Mouse (Mus musculus) cerebellum, postnatal 36 days (tissue): Measurements from ENCODE around the gene Prss50.

ENCODE experiments used
- DNase-seq, 2 experiments: peaks; one replicate each; pipeline ENCODE4 v3.0.0; 2021 to 2022; ENCODE audit warnings: mixed read lengths in 2 of 2

The Prss50 gene

GRCm38 (mm10) chr9:110875288-110875695 lies 17.5 kb downstream of the Prss50 start:
- DNase-seq: no peak

- DNase-seq: no peak
Measured at GRCm38 (mm10) chr9:110877353-110877752, 19.6 kb downstream of the Prss50 start.

DNA sequence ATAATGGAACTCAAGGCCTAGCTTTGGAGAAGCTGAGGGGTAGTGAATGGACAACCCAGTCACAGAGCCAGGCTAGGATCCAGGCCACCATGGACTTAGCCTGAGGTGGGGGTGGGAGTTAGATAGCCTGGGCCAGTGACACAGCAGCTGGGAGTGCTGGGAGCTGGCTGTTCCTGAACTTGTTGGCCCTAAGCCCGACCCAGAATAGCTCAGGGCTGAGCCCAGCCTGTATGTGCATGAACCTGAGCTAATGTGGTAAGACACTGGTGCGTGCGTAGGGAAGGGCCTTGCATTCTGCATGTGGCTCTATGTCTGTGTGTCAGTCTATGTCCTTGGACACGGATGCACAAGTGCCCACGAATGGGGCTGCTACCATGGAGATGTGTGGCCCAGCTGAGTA lies 20.1 kb downstream of the Prss50 start:
- DNase-seq: no peak

DNA sequence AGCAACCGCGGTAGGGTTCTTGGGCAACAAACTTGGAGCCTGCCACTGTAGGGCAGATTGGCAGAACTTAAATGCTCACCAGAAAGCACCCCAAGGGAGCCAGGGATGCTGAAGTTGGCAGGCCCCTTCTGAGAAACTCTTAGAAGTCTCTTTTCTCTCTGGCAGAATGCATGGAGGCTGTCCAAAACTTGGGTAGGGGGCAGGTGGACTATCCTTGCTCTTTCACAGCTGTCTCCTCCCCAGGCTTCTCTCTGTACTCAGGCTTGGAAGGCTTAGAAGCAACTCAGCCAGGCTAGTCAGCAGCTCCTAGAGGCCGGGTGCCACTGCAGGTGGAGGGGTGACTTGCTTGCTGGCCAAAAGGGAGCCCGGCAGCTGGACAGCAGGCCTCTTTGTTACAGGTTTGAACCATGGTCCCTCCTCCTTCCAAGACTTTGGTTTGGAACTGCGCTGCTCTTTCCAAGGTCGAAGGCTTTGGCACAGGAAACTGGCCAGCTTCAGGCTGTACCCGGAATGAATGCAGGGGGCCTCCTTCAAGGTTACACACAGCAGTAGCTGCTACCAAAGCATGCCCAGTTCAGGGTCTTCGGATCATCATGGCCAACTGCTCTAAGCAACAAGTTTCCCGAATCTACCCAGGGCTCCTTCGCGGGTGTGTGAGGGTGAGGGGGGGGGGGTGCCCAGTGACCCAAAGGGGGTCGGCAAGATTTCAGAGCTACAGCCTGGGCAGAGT lies 21.6 kb downstream of the Prss50 start, which contains the start of gene Als2cl:
TSS of gene Als2cl (plus strand) at position 680 of the 730 bp plus-strand sequence.
- no peak for DNase-seq

DNA sequence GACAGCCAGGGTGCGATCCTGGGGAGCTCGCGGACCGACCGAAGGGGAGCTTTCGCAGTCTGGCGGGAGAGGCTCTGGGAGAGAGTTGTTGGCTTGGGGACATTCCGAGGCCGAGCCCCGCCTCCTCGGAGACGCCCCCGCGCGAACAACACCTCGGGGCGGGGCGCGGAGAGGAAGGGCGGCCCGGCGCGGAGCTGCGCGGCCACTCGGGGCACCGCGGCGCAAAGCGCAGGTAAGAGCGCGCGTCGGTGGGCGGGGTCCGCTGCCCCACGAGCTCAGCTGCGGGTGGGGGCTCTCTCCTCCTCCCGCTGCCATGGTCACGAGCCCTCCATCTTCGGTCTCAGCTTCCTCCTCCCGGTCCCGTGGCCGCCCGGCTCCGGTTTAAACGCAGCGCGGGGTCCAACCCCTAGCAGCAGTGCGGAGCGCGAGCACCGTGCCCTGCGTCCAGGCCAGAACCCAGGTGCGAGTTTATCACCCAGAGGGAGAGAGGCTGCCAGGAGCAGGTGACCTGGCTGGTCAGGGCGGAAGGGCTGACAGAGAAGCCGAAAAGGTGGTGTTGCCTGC lies 22.3 kb downstream of the Prss50 start, which contains the start of gene Tmie:
TSS of gene Tmie (minus strand) at position 116 of the 564 bp plus-strand sequence.
- no peak for DNase-seq

GRCm38 (mm10) chr9:110880772-110881171 lies 23.0 kb downstream of the Prss50 start:
- no peak for DNase-seq

DNA sequence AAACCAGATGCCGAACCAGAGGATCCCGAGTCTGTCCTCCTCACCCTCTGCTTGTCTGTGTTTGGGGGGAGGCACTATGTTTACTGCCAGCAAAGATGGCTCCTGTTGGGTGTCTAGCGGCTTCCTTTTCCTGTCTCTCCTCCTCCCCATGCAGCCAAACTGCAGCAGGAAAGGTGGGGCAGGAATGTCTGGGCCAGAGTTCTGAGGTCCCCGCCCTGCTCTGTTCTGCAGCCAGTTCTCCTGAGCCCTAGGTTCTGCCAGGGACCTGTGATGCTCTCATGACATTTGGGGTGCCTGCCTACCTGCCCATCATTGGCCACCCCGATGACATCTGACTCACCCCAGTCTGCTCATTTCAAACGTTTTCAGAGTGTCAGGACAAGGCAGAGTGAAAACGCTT lies 24.2 kb downstream of the Prss50 start:
- no peak for DNase-seq

GRCm38 (mm10) chr9:110887388-110888303 lies 29.9 kb downstream of the Prss50 start:
- DNase-seq: no peak

DNA sequence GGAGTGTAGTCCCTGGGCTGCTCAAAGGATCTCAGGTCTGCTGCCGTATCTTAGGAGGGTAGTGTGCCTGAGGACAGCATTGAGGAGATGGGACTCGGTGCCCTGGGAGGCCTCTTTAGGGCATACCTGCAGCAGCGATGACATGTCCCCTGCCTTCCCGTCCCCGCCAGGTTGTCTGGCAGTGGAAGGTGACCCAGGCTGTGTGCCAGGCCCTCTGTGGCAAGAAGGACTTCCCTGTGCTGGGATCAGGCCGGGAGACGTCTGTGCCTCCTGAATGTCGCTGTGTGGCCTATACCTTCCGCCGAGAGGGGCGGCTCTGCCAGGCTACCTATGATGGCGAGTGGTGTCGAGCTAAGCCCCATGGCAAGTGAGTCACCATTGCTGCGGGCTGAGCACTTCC lies 31.2 kb downstream of the Prss50 start:
- DNase-seq: no peak

DNA sequence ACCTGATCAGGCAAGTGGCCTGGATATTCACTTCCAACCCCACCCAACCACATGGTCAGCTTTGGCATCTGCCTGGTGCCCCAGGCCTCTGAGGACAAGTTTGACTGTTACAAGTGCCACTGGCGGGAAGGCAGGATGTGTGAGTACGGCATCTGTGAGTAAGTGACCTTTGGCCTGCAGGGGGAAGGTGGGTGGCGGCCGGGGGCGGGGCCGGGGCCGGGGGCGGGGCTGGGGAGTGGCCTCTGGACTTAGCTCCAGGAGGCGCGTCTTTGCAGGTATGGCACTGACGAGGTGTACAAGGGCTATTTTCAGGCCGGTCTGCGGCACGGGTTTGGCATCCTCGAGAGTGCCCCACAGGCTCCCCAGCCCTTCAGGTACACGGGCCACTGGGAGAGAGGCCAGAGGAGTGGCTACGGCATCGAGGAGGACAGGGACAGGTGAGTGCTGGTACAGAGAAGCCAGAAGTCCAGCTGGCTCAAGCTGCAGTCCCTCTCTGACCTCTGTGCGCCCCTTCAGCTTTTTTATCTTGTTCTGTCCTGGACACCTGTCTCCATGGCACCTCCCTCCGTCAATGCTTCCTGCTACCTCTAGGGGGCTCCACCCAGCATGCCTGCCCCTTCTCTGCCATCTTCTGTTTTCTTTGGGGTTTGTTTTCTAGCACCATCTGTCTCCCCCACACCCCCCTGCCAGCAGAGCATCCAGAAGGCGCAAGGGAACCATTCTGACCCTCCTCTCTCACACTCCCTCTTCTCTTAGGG lies 32.4 kb downstream of the Prss50 start:
- DNase-seq: no peak

DNA sequence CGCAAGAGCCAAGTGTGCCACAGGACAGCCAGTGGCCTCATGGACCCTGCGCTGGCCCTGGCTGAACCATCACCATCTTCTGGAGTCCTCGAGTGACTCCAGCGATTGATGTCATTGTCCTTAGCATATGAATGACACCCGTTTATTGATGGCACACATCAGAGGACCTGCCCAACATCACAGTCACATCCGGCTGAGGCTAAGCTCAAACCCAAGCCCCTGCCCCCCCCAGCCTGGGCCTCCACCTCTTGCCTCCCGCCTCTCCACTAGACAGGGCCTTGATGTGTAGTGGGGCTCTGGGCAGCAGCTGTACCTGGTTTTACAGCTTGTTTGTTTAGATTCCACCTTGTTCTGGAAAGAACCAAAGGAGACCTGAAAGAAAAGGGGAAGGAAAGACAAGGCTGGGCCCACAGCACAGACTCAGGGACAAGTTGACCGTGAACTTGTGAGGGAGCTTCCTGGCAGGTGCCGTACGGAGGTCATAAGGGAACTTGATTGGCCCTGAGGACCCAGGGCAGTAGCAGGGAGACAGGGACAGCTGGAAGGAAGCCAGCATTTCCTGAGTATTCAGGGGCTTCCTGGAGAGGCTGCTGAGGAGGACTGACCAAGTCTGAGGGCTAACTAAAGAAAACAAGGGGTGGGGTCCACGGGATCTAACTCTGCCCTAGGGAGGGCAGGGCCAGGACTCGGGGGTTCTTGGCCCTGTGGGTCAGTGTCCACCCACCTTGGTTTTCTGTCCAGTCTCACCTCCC lies 33.5 kb downstream of the Prss50 start:
- no peak for DNase-seq

DNA sequence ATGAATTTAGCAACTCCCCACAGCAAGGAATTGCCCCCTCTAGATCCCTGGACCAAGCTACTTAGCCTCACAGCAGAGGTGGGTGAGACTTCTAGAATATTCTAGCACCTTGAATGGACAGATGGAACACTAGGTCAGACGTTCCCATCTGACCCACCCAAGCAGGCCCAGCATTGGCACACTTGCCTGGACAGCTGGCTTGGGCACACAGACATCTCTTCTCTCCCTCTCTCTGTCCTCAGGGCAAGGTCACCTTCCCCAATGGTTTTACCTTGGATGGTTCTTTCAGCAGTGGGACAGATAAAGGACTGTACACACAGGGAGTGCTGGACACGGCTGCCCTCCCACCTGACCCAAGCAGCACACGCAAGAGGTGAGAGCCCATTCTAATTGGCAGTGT lies 34.8 kb downstream of the Prss50 start:
- DNase-seq: no peak

GRCm38 (mm10) chr9:110893429-110893828 lies 35.7 kb downstream of the Prss50 start:
- DNase-seq: no peak

DNA sequence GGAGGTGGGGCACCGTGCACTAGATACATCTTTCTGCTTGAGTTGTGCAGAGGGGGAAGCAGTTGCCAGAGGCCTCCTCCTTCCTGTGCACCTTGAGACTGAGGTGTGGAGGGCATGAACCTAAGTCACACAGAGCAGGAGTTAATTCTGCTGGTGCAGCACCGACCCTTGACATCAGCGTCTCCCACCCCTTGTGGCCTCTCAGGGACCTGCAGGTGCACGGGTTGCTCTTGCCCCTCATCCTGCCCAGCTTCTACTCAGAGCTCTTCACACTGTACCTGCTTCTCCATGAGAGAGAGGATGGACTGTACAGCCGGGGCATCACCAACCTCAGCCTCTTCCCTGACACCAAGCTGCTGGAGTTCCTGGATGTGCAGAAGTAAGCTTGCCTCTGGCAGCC lies 37.7 kb downstream of the Prss50 start:
- no peak for DNase-seq

DNA sequence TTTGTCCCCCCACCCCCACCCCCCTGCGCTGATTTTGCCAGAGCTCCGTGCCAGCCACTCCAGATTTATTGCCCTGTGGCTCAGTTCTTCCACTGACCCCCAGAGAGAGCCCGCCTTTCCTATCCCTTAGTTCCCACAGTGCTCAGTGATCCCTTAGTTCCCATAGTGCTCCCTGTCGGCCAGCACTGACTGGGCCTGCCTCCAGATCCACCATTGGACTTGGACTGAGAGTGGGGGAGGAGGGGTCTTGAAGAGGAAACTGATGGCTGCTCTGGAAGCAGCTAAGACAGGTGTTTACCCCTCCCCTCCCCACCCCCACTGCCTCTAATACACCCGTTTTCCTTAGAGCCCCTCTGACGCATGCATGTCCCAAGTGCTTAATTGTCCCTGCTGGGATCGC lies 38.2 kb downstream of the Prss50 start:
- DNase-seq: no peak

GRCm38 (mm10) chr9:110896595-110896994 lies 38.8 kb downstream of the Prss50 start:
- no peak for DNase-seq

- DNase-seq: no peak
Measured at GRCm38 (mm10) chr9:110899451-110900008, 41.8 kb downstream of the Prss50 start.

GRCm38 (mm10) chr9:110901204-110901603 lies 43.4 kb downstream of the Prss50 start:
- no peak for DNase-seq

- DNase-seq: no peak
Measured at GRCm38 (mm10) chr9:110902271-110902670, 44.5 kb downstream of the Prss50 start.

- DNase-seq: no peak
Measured at GRCm38 (mm10) chr9:110907201-110907837, 49.6 kb downstream of the Prss50 start.
